Mouse (Mus musculus) left cerebral cortex, adult 9 months (tissue): Measurements from ENCODE around the gene Grik2.

Source experiments
- DNase-seq, 2 experiments: peaks; one replicate each; pipeline ENCODE4 v3.0.0; 2022; ENCODE audit warnings: low spot score in 2 of 2

Grik2 gene

DNA sequence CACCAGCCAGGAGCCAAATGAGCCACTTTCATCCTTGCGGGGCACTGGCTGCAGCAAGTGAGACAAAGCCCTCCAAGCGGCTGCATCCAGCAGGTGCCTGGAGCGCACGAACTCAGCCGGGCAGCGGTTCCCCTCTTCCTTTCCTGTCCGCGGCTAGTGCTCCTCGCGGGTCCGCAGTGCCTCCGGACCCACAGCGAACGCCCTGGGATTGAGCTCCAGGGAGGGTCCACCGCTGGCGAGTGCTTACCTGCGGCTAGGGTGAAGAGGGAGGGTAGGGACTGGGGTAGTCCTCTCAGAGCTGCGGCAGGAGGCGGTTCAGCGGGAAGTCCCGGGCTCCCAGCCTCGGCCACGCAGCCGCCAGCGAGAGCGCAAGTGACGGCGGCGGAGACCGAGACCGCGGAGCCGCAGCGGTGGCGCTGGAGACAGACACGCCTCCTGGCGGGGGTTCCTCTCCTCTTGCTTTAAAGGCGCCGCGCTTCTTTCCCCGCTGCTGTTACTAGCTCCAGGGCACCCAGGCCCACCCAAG, at the start of gene Grik2:
TSS of gene Grik2 (minus strand) at position 386 of the 526 bp plus-strand sequence.
- peak in 1 of 2 experiments; percentile 79 for DNase-seq

DNA sequence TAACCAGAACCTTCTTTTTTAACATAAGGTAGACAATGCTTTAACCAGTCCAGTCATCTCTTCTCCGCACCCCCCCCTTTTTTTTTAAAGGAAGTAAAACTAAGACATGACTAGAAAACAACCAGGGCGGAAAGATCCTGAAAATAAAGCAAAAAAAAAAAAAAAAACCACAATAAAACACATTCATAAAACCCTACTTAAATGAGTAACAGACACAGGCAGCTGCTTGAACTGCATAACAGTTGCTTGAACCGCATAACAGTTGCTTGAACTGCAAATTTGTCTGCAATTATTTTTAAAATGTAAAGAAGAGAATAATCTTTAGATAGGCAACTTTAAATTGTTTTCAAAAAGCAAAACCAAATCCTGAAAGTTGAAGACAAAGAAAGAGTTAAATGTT, 45.8 kb upstream of the Grik2 start:
- DNase-seq, result no peak

DNA sequence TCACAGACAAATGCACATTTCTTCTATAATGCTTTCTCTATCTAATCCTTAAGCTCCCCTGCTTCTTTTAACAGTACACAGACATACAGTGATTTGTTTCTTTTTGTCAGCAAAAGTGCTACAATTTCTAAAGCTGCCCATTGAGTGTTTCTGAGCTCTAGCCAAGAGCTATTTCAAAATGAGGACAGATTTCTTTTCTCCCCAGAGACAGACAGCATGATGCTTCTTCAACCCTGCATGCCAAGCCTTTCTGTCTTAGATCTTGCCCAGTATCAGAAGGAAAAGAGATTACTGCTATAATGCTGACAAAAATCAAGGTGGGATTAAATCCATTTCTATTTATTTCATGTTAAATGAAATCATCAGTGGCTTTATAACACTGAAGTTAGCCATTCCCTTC, 18.7 kb upstream of the Grik2 start:
- DNase-seq, result no peak

DNA sequence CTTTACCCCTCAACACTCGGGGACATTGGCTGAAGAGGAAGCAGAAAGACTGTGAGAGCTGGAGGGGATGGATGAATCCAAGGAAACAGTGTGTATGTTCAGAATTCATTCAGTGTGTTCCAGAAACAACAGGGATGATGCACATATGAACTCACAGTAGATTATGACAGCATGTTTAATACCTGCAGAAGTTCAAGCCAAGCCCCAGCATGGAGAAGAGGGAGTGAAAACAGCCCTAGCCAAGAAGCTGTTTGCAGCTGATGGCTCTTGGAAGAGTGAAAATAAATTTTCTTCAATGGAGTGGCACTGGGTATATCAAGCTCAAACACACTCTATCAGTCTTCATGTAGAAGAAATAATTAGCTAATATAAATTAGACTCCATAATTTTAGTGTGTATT, 12.4 kb upstream of the Grik2 start:
- DNase-seq, result no peak

DNA sequence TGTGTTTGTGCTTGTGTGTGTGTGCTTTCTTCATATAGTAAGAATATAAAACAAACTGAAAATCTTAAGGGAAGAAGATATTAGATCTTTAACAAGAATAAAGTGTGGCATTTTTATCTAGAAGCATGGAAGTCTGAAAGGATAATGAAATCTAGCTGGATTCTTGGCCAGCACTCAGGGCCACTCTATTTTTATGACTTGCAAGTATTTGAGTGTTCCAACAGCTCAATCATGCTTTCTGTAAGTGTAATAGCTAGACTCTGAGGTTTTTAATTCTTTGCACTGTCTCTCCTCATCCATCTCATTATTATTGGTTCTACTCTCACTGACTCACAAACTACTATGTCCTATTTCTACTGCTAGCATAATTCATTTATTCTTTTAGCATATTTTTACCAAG, 5.6 kb upstream of the Grik2 start:
- DNase-seq, result no peak

DNA sequence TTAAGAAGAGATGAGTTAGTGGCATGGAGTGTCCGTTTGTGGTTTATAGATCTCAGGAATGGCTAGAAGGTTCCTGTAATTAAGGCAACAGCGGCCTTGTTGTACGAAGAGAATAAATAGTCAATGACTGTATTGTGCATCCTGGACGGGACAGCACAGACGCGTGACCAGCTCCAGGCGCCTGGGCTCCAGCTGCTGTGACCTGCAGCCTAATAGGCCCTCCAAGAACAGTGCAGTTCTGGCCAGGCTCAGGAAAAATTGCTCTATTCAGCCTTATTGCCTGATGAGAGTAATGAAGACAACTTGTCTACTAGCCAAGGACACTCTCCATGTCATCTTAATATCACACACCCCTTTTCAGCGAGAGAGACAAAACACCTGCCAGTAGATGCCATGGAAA, 1.8 kb upstream of the Grik2 start:
- no peak for DNase-seq

DNA sequence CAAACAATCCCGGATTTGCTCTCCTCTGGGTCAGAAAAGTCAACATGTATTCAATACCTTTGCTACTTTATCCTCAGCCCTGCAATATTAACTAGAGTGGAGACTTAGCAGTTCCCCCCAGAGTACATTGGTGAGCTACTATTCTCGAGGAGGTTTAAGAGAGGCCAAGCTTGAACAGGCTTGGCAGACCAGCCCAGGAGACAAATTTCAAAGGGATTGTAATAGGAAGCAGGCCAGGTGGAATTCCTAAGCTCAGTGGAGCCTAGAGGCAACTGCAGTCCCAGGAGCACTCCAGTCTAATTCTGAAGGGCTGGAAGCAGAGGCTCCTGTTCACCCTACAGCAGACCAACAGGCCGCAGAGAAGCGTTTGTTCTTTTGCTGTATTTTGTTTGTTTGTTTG, 1.1 kb upstream of the Grik2 start:
- DNase-seq, result no peak

DNA sequence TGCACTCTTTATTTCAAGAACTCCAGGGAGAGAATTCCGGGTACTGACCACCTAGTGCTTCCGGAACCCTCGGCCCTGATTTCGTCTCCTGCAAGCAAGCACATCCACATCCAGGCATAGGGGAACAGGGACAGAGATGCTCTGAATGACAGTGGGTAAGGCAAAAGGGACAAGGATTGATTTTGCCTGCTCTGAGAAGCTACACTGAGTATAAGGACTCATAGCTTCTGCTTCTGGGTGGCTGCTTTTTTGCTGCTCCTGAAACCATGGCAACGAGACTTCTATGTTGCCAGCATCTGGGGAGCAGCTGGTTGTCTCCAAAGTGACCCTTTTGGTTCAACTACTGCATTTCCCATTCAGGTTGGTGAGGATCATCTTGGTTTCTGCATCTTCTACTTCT, 348 bp upstream of the Grik2 start:
- no peak for DNase-seq

DNA sequence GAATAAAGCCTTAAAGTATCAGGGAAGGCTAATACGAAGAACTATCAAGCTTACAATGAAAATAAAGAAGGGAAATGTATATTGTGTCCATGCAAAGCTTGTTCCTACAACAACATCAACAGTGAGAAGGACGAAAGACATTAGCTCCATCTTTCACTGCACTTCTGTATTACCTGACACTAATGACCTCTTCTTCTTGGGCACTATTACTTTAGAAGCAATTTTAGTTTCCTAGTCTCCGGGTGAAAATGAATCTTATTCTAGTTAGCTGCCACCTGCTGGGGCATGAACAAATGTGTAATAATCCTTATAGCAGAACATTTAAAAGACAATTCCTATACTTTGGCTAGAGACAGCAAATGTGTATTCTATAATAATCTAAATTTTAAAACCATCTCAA, 1.9 kb downstream of the Grik2 start:
- no peak for DNase-seq

DNA sequence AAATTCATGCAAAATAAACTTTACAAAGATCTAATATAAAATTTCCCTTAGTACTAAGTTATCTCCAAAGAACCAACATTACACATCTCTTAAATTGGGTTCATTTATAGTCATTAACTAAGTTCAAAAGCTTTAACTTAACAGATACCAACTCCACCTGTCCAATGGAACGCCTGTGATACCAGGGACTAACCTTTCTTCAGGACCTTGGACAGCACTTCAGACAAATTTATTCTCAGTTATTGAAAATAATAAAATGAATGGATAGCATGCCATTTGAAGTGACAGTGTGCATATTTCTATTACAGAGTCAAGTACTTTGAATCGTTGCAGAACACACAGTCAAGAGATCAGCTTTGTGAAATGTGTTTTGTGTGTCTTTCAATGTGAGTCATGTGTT, 3.1 kb downstream of the Grik2 start:
- DNase-seq, result no peak

DNA sequence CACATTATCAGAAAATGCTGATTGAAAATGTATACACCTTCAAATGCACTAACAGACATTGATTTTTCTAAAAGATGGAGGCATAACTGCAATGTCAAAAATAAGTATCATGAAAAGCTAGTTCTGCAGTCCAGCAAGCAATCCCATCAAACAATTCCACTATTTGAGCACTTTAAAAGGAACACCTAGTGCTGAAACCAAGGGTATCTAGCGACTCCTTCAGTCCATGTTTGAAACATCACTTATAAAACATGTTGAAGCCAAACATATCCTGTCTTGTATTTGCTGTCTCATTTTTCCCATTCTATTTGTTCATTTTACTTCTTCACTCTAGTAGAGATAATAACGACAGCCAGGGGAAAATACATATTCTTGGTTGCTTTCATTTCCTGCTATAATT, 3.7 kb downstream of the Grik2 start:
- no peak for DNase-seq

DNA sequence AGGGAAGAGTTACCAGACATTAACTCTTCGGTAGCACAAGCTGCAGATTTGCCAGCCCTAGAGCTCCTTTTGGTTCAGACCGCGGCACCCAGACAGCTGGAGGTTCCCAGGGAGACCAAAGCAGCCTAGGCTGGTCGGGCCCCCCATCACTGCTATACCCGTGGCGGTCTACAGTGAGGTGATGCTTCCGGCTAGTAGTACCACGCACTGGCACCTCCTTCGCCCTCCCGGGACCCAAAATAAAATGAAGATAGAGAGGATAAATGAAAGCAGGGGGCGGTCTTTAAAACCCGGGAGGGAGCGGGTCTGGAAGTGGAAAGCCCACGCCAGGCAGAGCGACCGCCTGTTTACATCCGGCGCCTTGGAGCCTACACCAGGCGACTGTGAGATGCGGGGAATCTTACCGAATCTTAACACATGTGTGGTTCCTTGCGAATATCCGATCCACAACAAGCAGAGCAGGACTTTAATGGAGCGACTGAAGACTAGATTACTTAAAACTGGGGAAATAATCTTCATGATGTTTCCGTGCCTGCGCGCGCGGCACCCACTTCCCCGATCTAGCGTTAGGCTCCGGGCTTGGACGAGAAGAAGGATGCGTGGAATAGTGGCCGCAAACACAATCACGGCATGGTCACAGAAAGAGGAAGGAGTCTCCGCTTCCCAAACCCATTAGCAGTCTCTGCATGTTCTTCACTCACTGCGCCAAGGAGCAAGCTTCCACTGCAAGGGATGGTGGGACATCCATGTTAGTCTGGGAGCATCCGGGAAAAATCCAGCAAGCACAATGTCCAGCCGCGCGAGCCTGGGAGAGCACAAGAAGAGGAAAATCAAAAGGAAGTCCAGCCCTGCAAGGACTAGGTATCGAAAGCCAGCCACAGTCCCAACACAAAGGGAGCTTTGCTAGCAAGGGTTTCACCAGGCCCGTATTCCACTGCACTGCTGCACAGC, 5.5 kb downstream of the Grik2 start:
- DNase-seq, result peak in 1 of 2 experiments; percentile 59

DNA sequence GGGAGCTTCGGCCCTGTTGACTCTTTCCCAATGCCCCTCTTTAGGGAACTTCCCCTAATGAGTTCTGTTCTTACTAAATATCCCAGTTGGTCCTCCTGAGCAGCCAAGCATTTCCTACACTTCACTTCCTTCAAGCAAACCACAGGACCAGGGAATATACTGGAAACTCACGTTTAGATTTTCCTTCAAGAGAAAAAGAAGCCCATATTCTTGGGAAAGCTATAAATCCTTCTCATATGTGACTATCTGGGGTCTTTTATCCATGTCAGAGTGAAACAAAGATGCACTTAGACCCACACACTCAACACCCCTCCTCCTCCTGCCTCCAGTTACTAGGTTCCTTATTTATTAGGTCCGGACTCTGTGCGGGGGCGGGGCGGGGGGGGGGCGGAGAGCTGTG, 6.5 kb downstream of the Grik2 start:
- no peak for DNase-seq

DNA sequence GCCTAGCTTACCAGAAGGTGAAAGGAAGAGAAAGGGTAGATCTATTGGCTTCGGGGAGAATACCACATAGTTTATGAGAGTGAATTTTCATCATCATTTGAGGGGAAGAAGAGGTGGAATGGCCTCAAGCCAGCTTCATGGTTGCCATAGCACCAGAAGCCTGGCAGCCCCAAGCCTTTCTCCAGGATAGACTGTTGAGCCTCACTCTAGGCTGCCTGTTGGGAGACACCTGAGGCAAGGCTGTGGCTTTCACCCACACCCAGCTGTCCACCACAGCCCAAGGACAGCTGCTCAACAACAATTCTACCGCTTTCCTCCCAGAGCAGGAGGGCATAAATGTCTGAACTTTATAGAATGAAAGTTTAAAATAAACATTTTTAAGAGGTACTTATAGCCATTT, 8.1 kb downstream of the Grik2 start:
- DNase-seq, result peak in 1 of 2 experiments; percentile 64

DNA sequence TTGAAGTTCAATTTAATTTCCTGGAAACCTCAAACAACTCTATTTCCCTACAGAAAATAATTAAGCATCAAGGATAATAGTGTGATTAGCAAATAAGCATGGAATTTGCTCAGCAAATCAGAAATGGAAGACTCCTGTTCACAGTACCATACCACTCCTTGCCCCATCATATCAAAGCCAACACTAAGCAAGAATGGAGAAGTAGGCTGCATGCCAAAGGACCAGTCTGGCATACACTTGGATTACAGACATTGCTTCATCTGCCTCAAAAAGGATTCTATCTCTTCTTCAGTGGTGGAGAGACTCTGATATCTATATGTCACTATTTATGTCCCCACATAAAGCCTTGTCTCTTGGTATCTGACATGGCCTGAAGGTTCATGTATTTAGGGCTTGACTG, 19.7 kb downstream of the Grik2 start:
- DNase-seq, result no peak

DNA sequence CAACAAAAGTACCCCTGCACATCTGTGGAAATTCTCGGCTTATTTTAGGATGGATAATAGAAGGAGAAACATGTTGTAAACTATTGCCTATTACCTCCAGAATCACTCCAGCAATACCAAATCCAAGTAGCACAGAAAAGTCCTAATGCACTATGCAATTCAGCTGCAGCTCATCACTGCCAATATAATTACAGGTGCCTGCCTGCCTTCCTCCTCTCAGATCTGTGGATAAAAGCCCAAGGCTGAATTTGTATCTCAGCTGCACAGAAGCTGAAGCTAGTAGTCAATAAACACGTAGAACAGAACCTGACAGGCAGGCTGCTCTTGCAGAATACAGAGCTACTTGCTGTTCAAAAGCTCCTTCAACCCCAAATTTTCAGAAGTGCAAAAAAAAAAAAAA, 21.0 kb downstream of the Grik2 start:
- no peak for DNase-seq

DNA sequence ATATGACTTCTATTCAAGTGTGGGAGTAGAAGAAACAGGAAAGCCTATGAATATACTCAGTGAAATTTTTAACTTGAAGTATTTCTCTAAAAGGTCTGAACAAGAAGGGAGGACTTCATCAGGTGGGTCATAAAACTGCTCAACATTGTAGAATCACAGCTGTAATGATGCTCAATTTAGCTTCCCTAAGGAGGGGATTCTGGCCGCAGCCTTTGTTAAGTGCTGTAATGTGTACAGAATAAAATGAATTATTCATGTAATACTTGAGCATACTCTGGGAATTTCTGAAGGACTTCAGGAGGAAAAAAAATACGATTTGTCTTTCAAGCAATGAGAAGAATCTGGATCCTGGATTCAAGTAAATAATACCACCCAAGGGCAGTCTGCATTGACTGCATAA, 26.0 kb downstream of the Grik2 start:
- no peak for DNase-seq

DNA sequence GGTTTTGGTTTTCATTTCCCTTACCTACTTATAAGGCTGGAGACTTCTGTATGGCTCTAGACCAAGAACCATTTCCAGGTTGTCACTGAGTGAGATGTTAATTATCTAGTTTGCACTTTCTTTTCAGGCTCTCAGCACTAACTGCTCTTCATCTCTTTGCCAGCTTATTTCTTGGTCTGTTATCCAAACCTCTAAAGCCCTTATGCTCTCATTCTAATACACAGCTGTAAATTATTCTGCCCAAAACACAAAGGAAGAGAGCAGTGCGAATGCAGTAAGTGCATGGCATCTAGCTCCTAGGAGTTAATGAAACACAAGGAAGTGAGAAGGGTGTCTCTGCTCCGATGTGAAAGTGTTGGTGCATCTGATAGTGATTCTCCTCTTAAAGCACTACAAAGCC, 36.8 kb downstream of the Grik2 start:
- DNase-seq, result no peak

DNA sequence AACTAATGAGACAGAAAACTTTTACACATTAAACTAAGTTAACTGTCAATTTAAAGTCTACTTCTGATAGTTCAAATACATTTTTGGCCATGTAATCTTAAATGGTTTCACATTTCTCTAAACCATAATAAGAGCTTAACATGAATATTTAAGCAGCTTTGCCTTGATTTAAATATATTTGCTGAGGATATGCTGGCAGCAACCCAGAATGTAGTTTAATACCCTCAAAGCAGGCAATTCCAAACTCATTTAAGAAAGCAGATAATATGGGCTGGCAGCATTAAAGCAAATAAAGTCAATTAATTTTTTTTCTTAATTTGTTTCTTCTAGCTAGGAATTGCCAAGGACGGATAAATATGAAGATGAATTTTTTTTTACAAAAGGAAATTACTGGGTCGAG, 56.7 kb downstream of the Grik2 start:
- DNase-seq, result no peak

DNA sequence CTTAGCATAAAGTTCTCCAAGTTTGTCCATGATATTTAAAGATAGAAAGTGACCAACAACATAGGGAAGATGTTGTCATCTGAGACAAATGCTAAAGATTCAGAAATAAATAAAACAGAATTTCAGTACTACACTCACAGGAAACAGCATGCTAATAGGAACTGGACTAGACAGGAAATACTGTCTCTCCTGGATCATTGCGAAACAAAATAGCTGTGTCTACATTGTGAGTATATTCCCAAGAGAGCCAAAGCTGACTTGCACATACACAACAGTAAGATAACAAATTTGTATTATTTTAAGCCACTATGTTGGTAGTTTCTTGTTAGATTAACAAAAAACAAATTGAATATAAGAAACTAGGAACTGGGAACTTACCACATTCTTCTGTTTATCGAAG, 64.9 kb downstream of the Grik2 start:
- DNase-seq, result no peak

DNA sequence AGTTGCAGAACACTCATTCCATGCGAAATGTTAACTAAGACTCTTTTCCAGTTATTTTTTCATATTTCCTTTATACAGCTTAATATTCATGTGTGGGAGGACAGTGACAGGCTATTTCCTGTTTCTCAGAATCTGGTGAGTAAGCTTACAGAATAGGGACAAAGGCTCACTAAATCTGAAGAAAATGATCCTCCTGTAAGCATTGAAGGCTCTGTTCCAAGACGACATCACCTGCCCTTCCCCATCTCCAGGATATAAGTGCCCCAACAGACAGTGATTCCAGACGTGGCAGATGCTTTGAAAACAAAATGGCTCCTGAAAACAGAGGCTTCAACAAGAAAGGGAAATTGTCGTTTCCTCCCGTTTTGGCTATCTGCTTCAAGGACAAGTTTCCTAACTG, 71.7 kb downstream of the Grik2 start:
- no peak for DNase-seq

DNA sequence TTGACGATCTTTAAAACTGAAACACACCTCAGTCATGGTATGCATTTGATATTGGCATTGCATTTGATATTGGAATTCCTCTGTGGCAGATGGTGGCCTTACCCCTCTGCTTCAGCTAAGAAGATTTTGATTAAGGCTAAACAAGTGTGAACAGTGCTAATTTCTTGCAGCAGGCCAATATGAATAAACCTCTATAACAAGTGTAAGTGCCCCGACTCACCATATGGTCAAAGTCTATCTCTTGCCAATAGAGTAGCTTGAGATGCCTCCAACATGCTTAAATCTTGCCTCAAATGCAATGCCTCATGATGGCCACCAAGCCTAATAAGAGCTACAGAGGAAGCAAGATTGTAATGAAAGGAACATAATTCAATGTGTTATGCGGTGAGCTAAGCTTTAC, 78.8 kb downstream of the Grik2 start:
- no peak for DNase-seq

DNA sequence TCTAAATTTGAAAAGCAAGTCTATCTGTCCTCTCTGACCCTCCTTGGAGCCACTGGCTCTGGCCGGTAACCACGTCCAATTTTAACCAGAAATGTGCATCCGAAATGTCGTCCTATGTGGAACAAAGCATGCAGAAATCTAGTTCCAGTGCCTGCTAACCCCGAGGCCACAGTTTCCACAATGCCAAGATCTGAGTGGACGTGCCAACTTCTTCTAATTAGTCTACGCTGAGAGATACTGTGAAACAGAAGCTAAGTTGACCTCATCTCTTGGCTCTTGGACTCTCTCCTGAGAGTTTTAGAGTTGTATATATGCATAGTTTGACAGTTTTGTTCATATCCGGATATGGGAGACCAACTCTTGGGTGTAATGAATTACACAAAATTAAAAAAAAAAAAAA, 84.1 kb downstream of the Grik2 start:
- DNase-seq, result no peak

DNA sequence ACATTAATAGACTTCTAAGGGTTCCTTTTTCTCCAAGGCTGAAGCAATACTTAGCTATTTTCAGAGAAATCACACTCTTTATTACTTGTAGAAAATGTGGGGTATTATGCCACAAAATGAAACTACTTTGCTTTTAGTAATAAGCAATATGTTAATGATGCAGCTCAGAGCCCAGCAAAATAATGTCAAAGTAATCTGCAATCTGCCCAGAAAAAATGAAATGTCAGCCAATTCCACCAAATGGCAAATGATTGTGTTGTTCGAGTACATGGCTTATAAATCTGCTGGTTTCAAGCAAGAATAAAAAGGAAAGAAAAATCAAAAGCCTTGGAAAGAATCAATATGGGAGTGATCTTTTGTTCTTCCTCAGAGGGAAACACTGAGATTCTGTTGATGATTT, 136.2 kb downstream of the Grik2 start:
- no peak for DNase-seq
